Mouse (Mus musculus) neural tube, embryonic 11.5 days (tissue): Measurements from ENCODE around the gene Zfp287. TPM values are rescaled to one million over a fixed set of nuclear protein-coding genes. Genes with fewer than 3 reads are reported as not detected.

ENCODE experiments used
- ATAC-seq: fragments of 200-750 bp; cut with Nextera tagmentation; 2 replicates; pipeline ENCODE4 v1.8.0; 2017; ENCODE audit warnings: moderate number of reproducible peaks, mild to moderate bottlenecking, moderate TSS enrichment, moderate library complexity; ENCODE audit not compliant: insufficient read depth, low FRiP score, low TSS enrichment
- DNase-seq: peaks from one replicate; pipeline ENCODE4 v3.0.0-alpha.2; 2015; ENCODE audit warnings: low spot score
- H3K27ac ChIP-seq: fragments of 300-500 bp; sonication (generic); 2 replicates; pipeline ENCODE4 v1.5.1; 2014; ENCODE audit warnings: low read depth, mild to moderate bottlenecking, low read length
- H3K27me3 ChIP-seq: fragments of 300-500 bp; sonication (generic); 2 replicates; pipeline ENCODE4 v1.6.1; 2014; ENCODE audit warnings: mild to moderate bottlenecking, low read length, mixed read lengths; ENCODE audit not compliant: control insufficient read depth, insufficient read depth
- H3K36me3 ChIP-seq: fragments of 300-500 bp; sonication (generic); 2 replicates; pipeline ENCODE4 v1.6.1; 2014; ENCODE audit warnings: mild to moderate bottlenecking, low read length, moderate library complexity, mixed read lengths; ENCODE audit not compliant: control insufficient read depth, insufficient read depth
- H3K4me1 ChIP-seq: fragments of 300-500 bp; sonication (generic); 2 replicates; pipeline ENCODE4 v1.6.1; 2014; ENCODE audit warnings: low read length, mixed read lengths; ENCODE audit not compliant: control insufficient read depth, insufficient read depth
- H3K4me2 ChIP-seq: fragments of 300-500 bp; sonication (generic); 2 replicates; pipeline ENCODE4 v1.6.1; 2014; ENCODE audit warnings: low read depth, mild to moderate bottlenecking, moderate library complexity
- H3K4me3 ChIP-seq: fragments of 300-500 bp; sonication (generic); 2 replicates; pipeline ENCODE4 v1.5.1; 2014; ENCODE audit warnings: low read depth, low read length
- H3K9ac ChIP-seq: fragments of 300-500 bp; sonication (generic); 2 replicates; pipeline ENCODE4 v1.6.1; 2014; ENCODE audit warnings: mild to moderate bottlenecking, low read length
- H3K9me3 ChIP-seq: fragments of 300-500 bp; sonication (generic); 2 replicates; pipeline ENCODE4 v1.6.1; 2016; ENCODE audit warnings: low read length; ENCODE audit not compliant: control insufficient read depth
- WGBS: fragments of 180-500 bp; shearing (Covaris S2); extraction: QIAGEN DNeasy Blood & Tissue Kit; methylation state at CpG from one replicate; pipeline ENCODE4 v1.1.7; 2014; 5-methylcytosine and 5-hydroxymethylcytosine counted together
- polyA plus RNA-seq: library from polyadenylated mRNA; unstranded; fragments of >200 nt; fragmentation: Nextera tagmentation; extraction: Ambion mirVana; gene quantifications from 2 replicates; pipeline ENCODE4 v1.2.1, GENCODE M21; 2014

Gene Zfp287
- polyA plus RNA-seq, 1 experiment from 2014 or later, result 14.4 TPM

GRCm38 (mm10) chr11:62732022-62732387, 300 bp upstream of the Zfp287 start:
- DNase-seq, result no peak
- peak overlapping the region; percentile 49 for H3K4me3 ChIP-seq
- 0 out of 2 replicates have a peak overlapping the region, but pooled peaks have one; percentile 7 for H3K9ac ChIP-seq
- no peaks in the 10 kb centered on the region for H3K9me3 ChIP-seq
- no peak for ATAC-seq
- peak overlapping the region; percentile 48 for H3K4me2 ChIP-seq
- H3K27ac ChIP-seq, result no peak overlapping the region
- 8% methylated on average over 5 of the region's 5 CpGs for WGBS
- H3K4me1 ChIP-seq, result no peaks in the 10 kb centered on the region
- H3K36me3 ChIP-seq, result no peaks in the 10 kb centered on the region
- no peaks in the 10 kb centered on the region for H3K27me3 ChIP-seq

GRCm38 (mm10) chr11:62728276-62728675, 3.4 kb downstream of the Zfp287 start:
- DNase-seq (no peak), ATAC-seq (no peak)
- no peak overlapping the region for H3K4me2 ChIP-seq
- H3K4me1 ChIP-seq, result no peaks in the 10 kb centered on the region
- no peaks in the 10 kb centered on the region for H3K27me3 ChIP-seq
- peaks cover 7% of the 10 kb centered on the region for H3K36me3 ChIP-seq
- H3K4me3 ChIP-seq, result no peak overlapping the region
- 91% methylated on average over 8 of the region's 8 CpGs for WGBS
- no peak overlapping the region for H3K9ac ChIP-seq
- no peak overlapping the region for H3K27ac ChIP-seq
- no peaks in the 10 kb centered on the region for H3K9me3 ChIP-seq

GRCm38 (mm10) chr11:62710657-62711056, 21.0 kb downstream of the Zfp287 start:
- Histone ChIP-seq H3K4me1 (no peaks in the 10 kb centered on the region), H3K4me3 (no peak overlapping the region), H3K9ac (no peak overlapping the region), H3K4me2 (no peak overlapping the region), H3K27ac (no peak overlapping the region), H3K27me3 (no peaks in the 10 kb centered on the region), H3K9me3 (no peaks in the 10 kb centered on the region), H3K36me3 (peaks cover 14% of the 10 kb centered on the region)
- WGBS, result 94% methylated on average over 5 of the region's 5 CpGs
- DNase-seq (no peak), ATAC-seq (no peak)

GRCm38 (mm10) chr11:62708252-62708651, 23.5 kb downstream of the Zfp287 start:
- WGBS, result 78% methylated on average over 7 of the region's 7 CpGs
- Histone ChIP-seq H3K4me1 (no peaks in the 10 kb centered on the region), H3K36me3 (0 out of 2 replicates have a peak, but pooled peaks cover 2% of the 10 kb centered on the region), H3K4me2 (no peak overlapping the region), H3K9me3 (no peaks in the 10 kb centered on the region), H3K9ac (no peak overlapping the region), H3K27ac (no peak overlapping the region), H3K4me3 (no peak overlapping the region), H3K27me3 (no peaks in the 10 kb centered on the region)
- ATAC-seq, result no peak
- DNase-seq, result no peak

- no peak overlapping the region for H3K4me3 ChIP-seq
- no peak overlapping the region for H3K27ac ChIP-seq
- no peak for ATAC-seq
- H3K9ac ChIP-seq, result no peak overlapping the region
- no peaks in the 10 kb centered on the region for H3K36me3 ChIP-seq
- H3K27me3 ChIP-seq, result no peaks in the 10 kb centered on the region
- no peaks in the 10 kb centered on the region for H3K4me1 ChIP-seq
- no peaks in the 10 kb centered on the region for H3K9me3 ChIP-seq
- no peak for DNase-seq
- no peak overlapping the region for H3K4me2 ChIP-seq
- WGBS, result 91% methylated on average over 2 of the region's 2 CpGs
These were observed 25.6 kb downstream of the Zfp287 start for GRCm38 (mm10) chr11:62706141-62706540.

GRCm38 (mm10) chr11:62701218-62701617, 30.5 kb downstream of the Zfp287 start:
- Histone ChIP-seq H3K9ac (no peak overlapping the region), H3K27me3 (no peaks in the 10 kb centered on the region), H3K9me3 (no peaks in the 10 kb centered on the region), H3K36me3 (no peaks in the 10 kb centered on the region), H3K4me3 (no peak overlapping the region), H3K4me2 (no peak overlapping the region), H3K27ac (no peak overlapping the region), H3K4me1 (no peaks in the 10 kb centered on the region)
- DNase-seq (no peak), ATAC-seq (no peak)
- 90% methylated on average over 1 of the region's 1 CpGs for WGBS

GRCm38 (mm10) chr11:62699749-62700148, 32.0 kb downstream of the Zfp287 start:
- Histone ChIP-seq H3K9ac (no peak overlapping the region), H3K27ac (no peak overlapping the region), H3K9me3 (no peaks in the 10 kb centered on the region), H3K4me3 (no peak overlapping the region), H3K36me3 (no peaks in the 10 kb centered on the region), H3K4me2 (no peak overlapping the region), H3K27me3 (no peaks in the 10 kb centered on the region), H3K4me1 (no peaks in the 10 kb centered on the region)
- WGBS, result 68% methylated on average over 4 of the region's 4 CpGs
- DNase-seq (no peak), ATAC-seq (no peak)

GRCm38 (mm10) chr11:62695126-62695525, 36.6 kb downstream of the Zfp287 start:
- H3K36me3 ChIP-seq, result no peaks in the 10 kb centered on the region
- H3K4me1 ChIP-seq, result no peaks in the 10 kb centered on the region
- 94% methylated on average over 8 of the region's 8 CpGs for WGBS
- no peaks in the 10 kb centered on the region for H3K27me3 ChIP-seq
- no peak overlapping the region for H3K4me3 ChIP-seq
- H3K9me3 ChIP-seq, result no peaks in the 10 kb centered on the region
- no peak for DNase-seq
- no peak overlapping the region for H3K9ac ChIP-seq
- no peak overlapping the region for H3K4me2 ChIP-seq
- ATAC-seq, result no peak
- no peak overlapping the region for H3K27ac ChIP-seq

- WGBS, result 24% methylated on average over 9 of the region's 11 CpGs
- peak; percentile 61; the same call in 1 of the 2 replicates for ATAC-seq
These were observed 38.2 kb downstream of the Zfp287 start for GRCm38 (mm10) chr11:62693299-62694184.

More at GRCm38 (mm10) chr11:62693299-62694184, 38.2 kb downstream of the Zfp287 start:
- no peaks in the 10 kb centered on the region for H3K36me3 ChIP-seq
- no peaks in the 10 kb centered on the region for H3K4me1 ChIP-seq
- H3K27ac ChIP-seq, result no peak overlapping the region
- no peak overlapping the region for H3K4me3 ChIP-seq
- no peak overlapping the region for H3K9ac ChIP-seq
- H3K9me3 ChIP-seq, result no peaks in the 10 kb centered on the region
- peak; percentile 66 for DNase-seq
- H3K27me3 ChIP-seq, result no peaks in the 10 kb centered on the region
- no peak overlapping the region for H3K4me2 ChIP-seq
